Mouse (Mus musculus) brain, embryonic 14.5 days (tissue): ENCODE data around the gene U2af1.

Source experiments
- CTCF ChIP-seq: fragments of 200-500 bp; IDR thresholded peaks from 2 replicates; pipeline ENCODE4 v1.5.1; 2012; ENCODE audit warnings: inconsistent platforms, mild to moderate bottlenecking, moderate library complexity, borderline replicate concordance; ENCODE audit not compliant: insufficient read depth, insufficient read length; ENCODE audit errors: extremely low read depth
- POLR2A ChIP-seq: fragments of 200-500 bp; IDR thresholded peaks from 2 replicates; pipeline ENCODE4 v1.6.1; 2012; ENCODE audit warnings: mild to moderate bottlenecking, inconsistent platforms, borderline replicate concordance; ENCODE audit not compliant: poor library complexity, insufficient read depth, insufficient read length, severe bottlenecking; ENCODE audit errors: extremely low read depth

GRCm38 (mm10) chr17:31705271-31706020 lies 46.8 kb upstream of the U2af1 start:
- no peak for TF ChIP-seq POLR2A
- TF ChIP-seq CTCF, result no peak
